ENCODE assay signal across 21 mouse cellular contexts in the genomic region with DNA sequence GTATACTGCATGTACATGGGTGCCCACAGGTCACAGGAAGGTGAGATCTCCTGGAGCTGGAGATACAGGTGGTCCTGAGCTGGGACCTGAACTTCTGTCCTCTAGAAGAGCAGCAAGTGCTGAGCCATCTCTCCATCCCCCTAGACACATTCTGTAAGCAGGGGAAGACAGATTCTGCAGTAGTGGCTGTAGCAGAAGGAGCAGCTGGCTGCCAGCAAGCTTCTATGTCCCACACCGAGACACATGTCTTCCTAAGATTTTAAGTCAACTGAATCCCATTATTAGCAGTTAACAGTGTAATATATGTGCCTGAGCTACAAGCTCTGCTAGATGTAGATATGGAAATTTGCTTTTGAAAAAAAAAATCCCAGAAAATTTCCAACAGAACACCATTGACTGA. TPM values are rescaled to one million over a fixed set of nuclear protein-coding genes. Genes with fewer than 3 reads are reported as not detected.
DNase-seq lines count a peak whose midpoint lies in the region; ATAC-seq and TF ChIP-seq lines count a peak whose summit lies in the region.
"Had no signal": no experiment of that assay in that cellular context is flagged by ENCODE, and none has a peak within 500 bp of the region (broad histone marks: within the 10 kb centered on the region; RNA-seq: fewer than 3 reads in every experiment).

No protein-coding gene starts in this region.

- peaks cover 46% of the 10 kb centered on the region for H3K4me1 ChIP-seq in liver, embryonic 16.5 days (ENCODE audit: control insufficient read depth, low read depth, low read length)
- peaks cover 75% of the 10 kb centered on the region for H3K4me1 ChIP-seq in liver, embryonic 12.5 days
- H3K4me1 ChIP-seq in cortical plate, adult 2 months (ENCODE audit: control insufficient read depth, insufficient read depth, low read length) = peaks cover 6% of the 10 kb centered on the region

- no peak for ATAC-seq in liver, embryonic 16.5 days (ENCODE audit: low read depth)
- no peak for ATAC-seq in liver, embryonic 12.5 days
- ATAC-seq: activated CD4-positive, CD25-positive, alpha-beta regulatory T cell, adult 4 months; forebrain, embryonic 16.5 days; intestine, embryonic 15.5 days; Patski had no signal

- peak overlapping the region; percentile 87 for H3K27ac ChIP-seq in gastrocnemius, adult 2 months
- peak overlapping the region; percentile 56; the same call in 1 of the 2 replicates for H3K27ac ChIP-seq in layer of hippocampus, adult 2 months
- H3K27ac ChIP-seq in liver, embryonic 16.5 days (ENCODE audit: low read length) = 0 out of 2 replicates have a peak overlapping the region, but pooled peaks have one; percentile 30
- no peak overlapping the region for H3K27ac ChIP-seq in liver, embryonic 12.5 days
- H3K27ac ChIP-seq in cortical plate, adult 2 months (ENCODE audit: insufficient read depth, low read length) = peak overlapping the region; percentile 37; the same call in 1 of the 2 replicates
- H3K27ac ChIP-seq: embryonic facial prominence, embryonic 12.5 days; forebrain, embryonic 12.5 days; hindbrain, embryonic 10.5 days; hindbrain, embryonic 14.5 days; intestine, embryonic 15.5 days had no signal

- no peak overlapping the region; the same call in 1 of the 2 replicates for H3K4me3 ChIP-seq in gastrocnemius, adult 2 months
- no peak overlapping the region; the same call in 1 of the 2 replicates for H3K4me3 ChIP-seq in layer of hippocampus, adult 2 months
- H3K4me3 ChIP-seq in liver, embryonic 16.5 days (ENCODE audit: low read depth, low read length) = no peak overlapping the region
- no peak overlapping the region for H3K4me3 ChIP-seq in liver, embryonic 12.5 days
- no peak overlapping the region for H3K4me3 ChIP-seq in cortical plate, adult 2 months (ENCODE audit: insufficient read depth, low read length)
- H3K4me3 ChIP-seq: embryonic facial prominence, embryonic 12.5 days; forebrain, embryonic 12.5 days; heart, embryonic 15.5 days; hindbrain, embryonic 10.5 days; intestine, embryonic 15.5 days had no signal

- H3K27me3 ChIP-seq in liver, embryonic 16.5 days (ENCODE audit: control insufficient read depth, insufficient read depth, low read depth, low read length) = no peaks in the 10 kb centered on the region
- no peaks in the 10 kb centered on the region for H3K27me3 ChIP-seq in liver, embryonic 12.5 days (replicated peaks)
- H3K27me3 ChIP-seq: CH12.LX; embryonic facial prominence, embryonic 12.5 days; forebrain, embryonic 12.5 days; heart, embryonic 15.5 days; intestine, embryonic 15.5 days; Patski had no signal

- WGBS in liver, embryonic 16.5 days (ENCODE audit: insufficient replicate concordance) = 77% methylated on average over 1 of the region's 1 CpGs
- WGBS in liver, embryonic 12.5 days (ENCODE audit: insufficient replicate concordance) = 85% methylated on average over 1 of the region's 1 CpGs

- DNase-seq in gastrocnemius, adult 2 months = no peak
- DNase-seq in gastrocnemius, postnatal 25 days = no peak
- peak in 1 of 2 experiments; percentile 54 for DNase-seq in layer of hippocampus, adult 2 months (ENCODE audit: low spot score in 2 of 2)
- DNase-seq in layer of hippocampus, postnatal 36 days = no peak
- DNase-seq: adrenal gland, postnatal 14 days; cerebellum, adult 2 months; cerebellum, postnatal 10 days; embryo, embryonic 11 days had no signal

- H3K4me2 ChIP-seq in liver, embryonic 16.5 days (ENCODE audit: low read depth, low read length) = no peak overlapping the region
- no peak overlapping the region for H3K4me2 ChIP-seq in liver, embryonic 12.5 days
- H3K4me2 ChIP-seq: embryonic facial prominence, embryonic 12.5 days; forebrain, embryonic 12.5 days; heart, embryonic 15.5 days; hindbrain, embryonic 14.5 days; intestine, embryonic 15.5 days had no signal

- TF ChIP-seq CTCF in gastrocnemius, adult 2 months (IDR thresholded peaks at IDR 0.05) = no peak
- no peak for TF ChIP-seq CTCF in layer of hippocampus, adult 2 months (conservative IDR thresholded peaks at IDR 0.05)
- no peak for TF ChIP-seq CTCF in cortical plate, adult 2 months (IDR thresholded peaks at IDR 0.05; ENCODE audit: extremely low read depth, insufficient read depth, low read length)

- H3K36me3 ChIP-seq in liver, embryonic 16.5 days (ENCODE audit: control insufficient read depth, insufficient read depth) = peaks cover 5% of the 10 kb centered on the region
- peaks cover 17% of the 10 kb centered on the region for H3K36me3 ChIP-seq in liver, embryonic 12.5 days
- H3K36me3 ChIP-seq: embryonic facial prominence, embryonic 12.5 days; forebrain, embryonic 12.5 days; hindbrain, embryonic 10.5 days; intestine, embryonic 15.5 days had no signal

- no peaks in the 10 kb centered on the region for H3K9me3 ChIP-seq in liver, embryonic 16.5 days (replicated peaks; ENCODE audit: control insufficient read depth, low read length)
- no peaks in the 10 kb centered on the region for H3K9me3 ChIP-seq in liver, embryonic 12.5 days (replicated peaks)
- H3K9me3 ChIP-seq: embryonic facial prominence, embryonic 12.5 days; forebrain, embryonic 12.5 days; heart, embryonic 15.5 days; hindbrain, embryonic 10.5 days; intestine, embryonic 15.5 days had no signal

- H3K9ac ChIP-seq in liver, embryonic 16.5 days (ENCODE audit: low read depth, low read length) = no peak overlapping the region
- H3K9ac ChIP-seq in liver, embryonic 12.5 days = no peak overlapping the region
- H3K9ac ChIP-seq: embryonic facial prominence, embryonic 12.5 days; forebrain, embryonic 12.5 days; heart, embryonic 15.5 days; hindbrain, embryonic 14.5 days; intestine, embryonic 15.5 days had no signal

- intact Hi-C loops in gastrocnemius, adult 2 months (cut with DNase I) = no loop called here

- no peak for TF ChIP-seq POLR2A in cortical plate, adult 2 months (IDR thresholded peaks at IDR 0.05; ENCODE audit: extremely low read depth, insufficient read depth, low read length)

RNA-seq across cellular contexts. Expression of a gene that starts 18.4 kb away (rescaled TPM):
- total RNA-seq in gastrocnemius, adult 2 months (2021) = 100 to 1,000 TPM; 224 to 367 TPM
- total RNA-seq in gastrocnemius, postnatal 25 days (2021) = 100 to 1,000 TPM; 251 to 347 TPM
- 10 to 100 TPM; 41.8 to 43.5 TPM for total RNA-seq in layer of hippocampus, adult 2 months (2021)
- 10 to 100 TPM; 39.8 to 44.9 TPM for total RNA-seq in layer of hippocampus, postnatal 36 days (2021)
- polyA plus RNA-seq in liver, embryonic 16.5 days (2015; fragmentation: Nextera tagmentation; extraction: Ambion mirVana) = 139 and 168 TPM in 2 replicates
- polyA plus RNA-seq in liver, embryonic 12.5 days (2016; fragmentation: Nextera tagmentation; extraction: Ambion mirVana) = 42.5 and 44.1 TPM in 2 replicates
- polyA plus RNA-seq in cortical plate, adult 2 months (2012; rRNA removed) = 49.4 and 52.2 TPM in 2 replicates

Comparison
In these comparisons a context has a peak if more than half of its experiments do, and no peak if none do; other contexts are left out.
1. RNA of a gene that starts 18.4 kb away (total RNA-seq): 224 to 367 TPM in gastrocnemius, adult 2 months and 251 to 347 TPM in gastrocnemius, postnatal 25 days; 39.8 to 44.9 TPM in layer of hippocampus, postnatal 36 days and 41.8 to 43.5 TPM in layer of hippocampus, adult 2 months; every median in the first group is over 4 times any median in the second.